Mouse (Mus musculus) cerebellum, adult 9-10 months (tissue): Measurements from ENCODE around the gene Kdm1a.
A peak's percentile ranks its signal among the peaks of the same experiment; 100 is the strongest.

Experiments used
- DNase-seq: peaks from one replicate; pipeline ENCODE4 v3.0.0; 2022

Kdm1a gene

DNA sequence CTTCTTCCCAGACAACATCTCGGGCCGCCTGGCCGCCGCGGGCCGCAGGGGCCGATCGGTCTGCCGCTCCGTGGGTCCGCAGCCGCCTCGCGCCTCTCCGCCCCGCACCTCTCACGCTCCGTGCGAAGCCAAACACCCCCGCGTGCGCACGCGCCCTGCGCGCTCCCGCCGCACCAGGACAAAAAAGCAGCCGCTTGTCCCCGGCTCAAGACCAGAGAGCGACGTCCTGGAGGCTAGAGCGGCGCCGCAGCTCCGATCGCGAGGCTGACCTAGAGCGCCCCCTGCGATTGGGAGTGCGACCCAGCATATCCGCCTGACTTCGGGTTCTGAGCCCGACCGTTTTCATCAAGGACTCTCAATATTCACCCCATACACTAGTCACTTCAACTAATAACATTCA, at the start of gene Kdm1a:
Gene Kdm1a, minus strand, starts transcription at position 156 of the 400 bp plus-strand sequence.
- peak; percentile 93 for DNase-seq

DNA sequence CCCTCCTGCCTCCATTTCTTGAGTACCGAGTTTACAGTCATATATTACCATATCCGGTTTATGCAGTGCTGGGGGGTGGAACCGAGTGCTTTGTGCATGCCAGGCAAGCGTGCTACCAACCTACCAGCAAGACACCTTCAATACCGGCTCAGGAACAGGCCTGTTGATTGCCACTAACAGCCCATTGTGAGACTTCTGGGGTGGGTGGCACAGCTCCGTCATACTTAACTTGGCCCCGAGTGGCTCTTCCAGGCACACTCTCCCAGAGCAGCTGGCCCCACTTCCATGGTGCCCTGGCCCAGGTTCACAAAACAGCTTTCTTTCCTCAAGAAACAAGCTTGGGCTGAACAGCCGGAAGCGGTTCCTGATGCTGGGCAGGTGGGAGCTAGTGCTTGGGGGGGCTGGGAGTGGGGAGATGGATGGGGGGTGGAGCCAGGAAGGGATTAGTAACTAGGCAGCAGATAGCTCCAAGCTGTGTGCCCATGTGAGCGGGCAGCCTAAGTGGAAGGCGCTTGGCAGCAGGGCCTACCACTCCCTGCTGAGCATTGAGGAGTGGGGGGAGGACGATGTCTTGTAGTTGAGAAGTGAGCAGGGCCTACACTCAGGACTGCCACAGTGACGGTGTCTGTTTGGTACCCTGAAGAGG, 49.5 kb upstream of the Kdm1a start:
- peak; percentile 54 for DNase-seq

DNA sequence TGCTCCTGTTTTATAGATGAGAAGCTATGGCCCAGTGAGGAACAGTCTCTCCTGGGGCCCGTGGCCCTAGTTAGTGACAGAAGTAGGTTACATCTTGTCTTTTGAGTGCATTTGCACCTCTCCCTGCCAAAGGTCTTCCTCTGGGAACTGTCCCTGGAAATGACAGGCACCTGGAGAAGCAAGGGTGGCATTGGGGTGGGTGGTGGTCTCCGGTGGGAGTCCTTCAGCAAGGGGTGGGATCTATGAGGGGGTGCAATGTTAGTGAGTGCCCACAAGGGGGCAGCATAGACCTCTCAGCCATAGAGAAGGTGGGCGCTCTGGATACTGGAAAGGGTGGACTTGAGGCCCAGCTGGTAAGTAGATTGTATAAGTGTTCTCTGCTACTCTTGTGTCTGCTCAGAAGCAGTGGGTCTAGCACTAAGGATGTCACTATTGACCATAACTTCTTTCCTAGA, 48.9 kb upstream of the Kdm1a start:
- peak; percentile 49 for DNase-seq

DNA sequence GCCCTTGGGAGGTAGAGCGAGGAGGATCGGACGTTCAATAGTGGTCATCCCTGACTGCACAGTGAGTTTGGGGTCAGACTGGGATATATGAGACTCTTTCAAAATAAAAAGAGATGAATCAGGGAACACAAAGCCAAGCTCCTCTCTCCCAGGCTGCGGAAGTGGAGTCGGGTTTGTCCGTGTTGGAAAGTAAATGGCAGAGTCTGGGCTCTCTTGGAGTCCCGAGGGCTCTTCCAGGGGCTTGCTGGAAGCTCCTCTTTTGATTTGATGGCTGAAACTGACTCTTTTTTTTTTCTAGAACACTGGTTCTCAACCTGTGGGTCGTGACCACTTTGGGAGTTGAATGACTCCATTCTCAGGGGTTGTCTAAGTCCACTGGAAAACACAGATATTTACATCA, 47.7 kb upstream of the Kdm1a start:
- DNase-seq: no peak

DNA sequence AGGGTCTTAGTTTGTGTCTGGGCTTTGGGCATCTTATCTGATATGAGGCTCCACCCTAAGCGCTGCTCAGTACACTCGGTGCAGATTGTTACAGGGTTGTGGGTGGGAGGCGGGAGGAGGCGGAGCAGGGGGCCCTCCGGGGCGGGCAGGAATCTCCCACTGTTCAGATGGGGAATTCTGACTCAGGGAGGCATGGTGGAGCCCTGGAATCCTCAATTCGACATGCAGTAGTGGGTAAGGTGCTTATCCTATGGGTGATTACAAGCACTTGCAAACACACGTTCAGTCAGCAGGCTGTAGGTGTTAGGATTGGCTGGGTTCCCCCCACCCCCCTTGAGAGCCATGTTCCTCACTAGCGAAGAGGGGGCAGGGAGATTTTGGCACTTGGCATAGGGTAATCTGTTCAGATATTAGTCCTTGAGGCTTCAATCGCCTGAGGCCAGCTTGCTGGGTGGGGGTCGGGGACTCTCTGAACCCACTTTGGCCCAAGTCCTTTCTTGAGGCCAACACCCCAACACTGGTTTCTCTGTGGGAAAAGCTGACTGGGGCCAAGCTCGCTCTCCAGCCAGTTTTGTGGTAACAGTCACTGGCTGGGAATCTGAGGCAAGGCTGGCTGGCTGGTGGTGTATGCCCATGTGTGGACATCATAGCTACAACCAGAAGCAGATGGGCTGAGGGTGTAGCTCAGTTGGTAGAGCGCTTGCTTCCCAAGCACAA, 47.1 kb upstream of the Kdm1a start:
- no peak for DNase-seq

DNA sequence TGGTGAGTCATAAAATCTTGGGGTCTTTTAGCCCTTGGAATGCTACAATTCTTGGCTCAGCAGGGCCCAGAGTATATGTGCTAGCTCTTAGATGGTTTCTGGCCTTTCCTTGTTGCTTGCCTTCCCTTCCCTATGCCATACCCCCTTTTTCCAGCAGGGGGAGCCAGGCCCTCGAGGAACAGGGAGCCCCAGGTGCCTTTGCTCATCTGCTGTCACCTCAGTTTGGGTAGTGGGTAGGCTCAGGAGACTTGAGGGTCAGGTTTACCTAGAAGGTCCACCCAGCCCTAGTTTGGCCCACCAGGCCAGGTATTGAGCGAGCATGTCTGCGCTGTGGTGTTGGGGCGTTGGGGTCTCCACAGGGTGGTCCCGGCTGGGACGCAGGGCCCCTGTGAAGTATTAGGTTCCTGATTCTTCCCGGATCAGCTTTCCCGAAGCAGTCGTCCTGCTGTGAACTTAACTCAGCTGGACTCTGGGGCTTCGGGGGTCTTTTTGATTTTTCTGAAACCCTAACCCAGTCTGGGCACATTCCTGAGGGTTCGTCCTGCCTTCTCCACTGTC, 46.5 kb upstream of the Kdm1a start:
- peak; percentile 90 for DNase-seq

DNA sequence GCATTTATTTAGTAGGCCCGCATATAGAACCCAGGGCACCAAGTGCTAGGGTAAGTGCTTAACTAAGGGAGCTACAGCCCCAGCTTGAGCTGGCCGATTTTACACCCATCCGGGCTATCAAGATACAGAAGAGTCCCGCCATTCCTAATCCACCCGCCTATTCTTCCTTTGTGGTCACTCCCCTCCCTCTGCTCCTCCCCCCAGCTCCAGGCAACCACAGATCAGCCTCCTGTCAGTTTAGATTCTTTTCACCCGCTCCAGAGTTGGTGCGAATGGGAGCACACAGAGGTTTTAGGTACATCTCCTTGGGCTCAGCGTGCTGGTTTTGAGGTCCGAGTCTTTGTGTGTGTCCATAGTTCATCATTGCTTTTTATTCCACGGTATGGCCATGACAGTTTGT, 36.4 kb upstream of the Kdm1a start:
- DNase-seq: no peak

DNA sequence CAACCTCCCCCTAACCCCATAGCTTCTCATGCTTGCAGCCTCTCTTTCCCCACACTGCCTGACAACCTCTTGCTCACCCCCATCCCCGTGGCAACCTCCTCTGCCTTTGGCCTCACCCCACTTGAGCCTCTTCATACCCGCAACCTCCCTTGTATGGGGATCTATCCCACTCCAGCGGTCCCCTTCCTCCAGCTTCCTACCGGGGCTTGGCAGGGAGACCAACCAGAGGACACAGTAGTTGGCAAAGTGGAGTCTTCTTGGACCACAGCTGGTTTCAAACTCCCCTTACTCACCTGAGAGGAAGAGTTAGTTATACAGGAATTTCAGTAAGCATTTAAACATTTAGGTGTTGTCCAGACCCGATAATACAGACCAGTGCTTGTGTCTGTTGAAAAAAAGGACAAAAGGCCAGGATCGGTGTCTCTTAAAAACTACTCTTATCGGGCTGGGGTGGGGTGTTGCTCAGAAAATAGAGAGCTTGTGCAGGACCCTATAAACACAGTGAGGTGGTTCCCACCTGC, 35.8 kb upstream of the Kdm1a start:
- no peak for DNase-seq

DNA sequence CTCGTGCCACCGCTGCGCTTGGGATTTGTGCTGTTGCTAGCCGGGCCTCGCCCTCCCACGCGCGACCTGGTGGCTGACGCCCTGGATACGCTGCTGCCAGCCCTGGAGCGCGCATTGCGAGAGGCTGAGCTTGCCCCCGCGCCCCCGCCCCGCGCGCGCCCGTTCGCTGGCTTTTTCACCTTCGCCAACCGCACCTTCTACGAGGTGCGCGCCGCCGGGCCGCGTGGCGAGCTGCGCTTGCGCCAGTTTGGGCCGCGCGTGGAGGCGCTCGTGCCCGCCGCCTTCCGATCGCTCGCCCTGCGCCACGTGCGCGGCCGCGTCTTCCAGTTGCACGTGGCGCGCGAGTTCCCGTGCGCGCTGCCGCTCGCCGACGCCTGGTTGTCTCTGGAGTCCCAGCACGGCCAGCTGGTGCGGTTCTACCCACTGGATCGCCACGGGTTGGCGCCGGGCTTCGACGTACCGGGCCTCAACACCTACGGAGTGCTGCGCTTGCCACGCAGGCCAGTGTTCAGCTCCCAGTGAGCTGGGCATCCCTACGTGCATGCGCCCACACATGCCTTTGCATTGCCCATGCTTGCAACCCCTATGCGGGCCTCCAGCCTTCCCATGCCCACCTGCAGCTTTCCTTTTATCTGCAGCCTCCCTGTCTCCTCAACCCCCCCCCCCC, 35.2 kb upstream of the Kdm1a start:
- no peak for DNase-seq

DNA sequence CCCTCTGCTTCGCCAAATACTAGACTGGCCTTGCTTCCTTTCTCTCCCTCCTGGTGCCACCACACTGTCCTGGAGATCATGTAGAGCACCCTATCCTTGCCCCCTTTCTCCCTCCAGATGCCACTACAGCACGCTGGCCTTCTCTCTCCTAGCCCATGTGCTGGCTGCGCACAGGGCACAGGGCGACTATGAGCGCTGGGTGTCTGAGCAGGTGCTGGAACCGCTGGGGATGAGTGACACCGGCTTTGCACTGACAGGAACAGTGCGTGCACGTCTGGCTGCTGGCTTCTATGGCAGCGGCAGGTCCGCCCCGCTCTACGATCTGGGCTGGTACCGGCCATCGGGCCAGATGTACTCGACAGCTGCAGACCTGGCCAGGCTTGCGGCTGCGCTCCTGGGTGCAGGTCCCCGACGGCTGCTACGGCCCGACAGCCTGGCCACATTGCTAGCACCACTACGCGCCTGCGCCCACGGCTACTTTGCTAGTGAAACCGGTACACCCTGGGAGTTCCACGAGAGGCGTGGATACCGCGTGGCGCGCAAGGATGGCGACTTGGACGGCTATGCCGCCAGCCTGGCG, 34.5 kb upstream of the Kdm1a start:
- DNase-seq: no peak

DNA sequence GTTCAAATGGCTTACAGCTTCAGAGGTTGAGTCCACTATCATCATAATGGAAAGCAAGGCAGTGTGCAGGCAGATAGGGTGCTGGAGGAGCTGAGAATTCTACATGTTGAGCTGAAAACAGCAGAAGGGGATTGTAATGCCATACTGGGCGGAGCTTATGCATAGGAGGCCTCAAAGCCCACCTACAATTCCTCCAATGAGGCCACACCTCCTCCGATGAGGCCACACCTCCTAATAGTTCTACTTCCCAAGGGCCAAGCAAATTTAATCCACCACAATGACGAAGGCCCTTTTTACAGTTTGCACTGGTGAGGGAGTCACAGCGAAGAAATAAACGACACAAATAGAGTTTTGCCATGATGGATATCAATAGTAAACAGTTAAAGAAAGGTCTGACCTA, 34.0 kb upstream of the Kdm1a start:
- DNase-seq: no peak

DNA sequence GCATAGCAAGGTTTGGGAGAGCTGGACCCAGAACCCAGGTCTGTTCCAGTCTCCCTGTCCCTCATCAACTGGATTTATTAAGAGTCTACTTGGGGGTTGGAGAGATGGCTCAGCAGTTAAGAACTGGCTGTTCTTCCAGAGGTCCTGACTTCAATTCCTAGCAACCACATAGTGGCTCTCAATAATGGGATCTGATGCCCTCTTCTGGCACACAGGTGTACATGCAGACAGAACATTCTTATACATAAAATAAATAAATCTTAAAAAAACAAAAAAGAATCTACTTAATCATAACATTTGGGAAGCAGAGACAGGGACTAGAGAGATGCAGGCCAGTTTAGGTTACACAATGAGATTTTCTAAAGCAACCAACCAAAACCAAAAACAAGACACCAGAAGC, 33.5 kb upstream of the Kdm1a start:
- no peak for DNase-seq

DNA sequence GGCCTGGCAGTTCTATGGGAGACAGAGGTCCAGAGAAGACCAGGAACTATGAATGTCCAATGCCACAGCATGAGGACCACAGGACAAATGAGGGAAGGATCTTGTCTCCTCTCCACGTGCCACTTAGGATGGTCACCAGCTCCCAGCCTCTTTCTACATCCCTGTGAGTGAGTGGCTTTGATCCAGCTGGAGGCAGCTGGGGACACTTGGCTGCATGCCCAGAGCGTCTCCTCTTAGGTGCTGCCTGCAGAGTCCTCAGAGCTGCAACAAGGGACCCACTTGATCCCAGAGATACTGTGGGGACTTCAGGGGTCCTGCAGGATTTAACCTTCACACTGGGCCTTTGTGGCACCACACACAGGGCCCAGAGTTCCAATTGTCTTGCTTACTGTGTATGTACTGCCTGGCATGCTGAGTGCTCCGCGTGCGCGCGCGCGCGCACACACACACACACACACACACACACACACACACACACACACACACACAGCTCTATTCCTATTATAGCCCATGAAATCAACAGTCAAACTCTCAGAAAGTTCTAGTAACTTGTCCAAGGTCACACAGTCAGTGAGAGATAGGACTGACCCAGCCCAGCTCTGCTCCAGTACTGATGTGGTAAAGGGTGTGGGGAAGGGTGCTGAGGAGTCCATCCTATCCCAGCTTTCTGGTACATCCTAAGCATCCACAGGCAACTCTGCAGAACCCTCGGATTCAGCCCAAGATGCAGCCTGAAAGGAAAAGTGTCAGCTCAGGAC, 28.9 kb upstream of the Kdm1a start:
- DNase-seq: no peak

DNA sequence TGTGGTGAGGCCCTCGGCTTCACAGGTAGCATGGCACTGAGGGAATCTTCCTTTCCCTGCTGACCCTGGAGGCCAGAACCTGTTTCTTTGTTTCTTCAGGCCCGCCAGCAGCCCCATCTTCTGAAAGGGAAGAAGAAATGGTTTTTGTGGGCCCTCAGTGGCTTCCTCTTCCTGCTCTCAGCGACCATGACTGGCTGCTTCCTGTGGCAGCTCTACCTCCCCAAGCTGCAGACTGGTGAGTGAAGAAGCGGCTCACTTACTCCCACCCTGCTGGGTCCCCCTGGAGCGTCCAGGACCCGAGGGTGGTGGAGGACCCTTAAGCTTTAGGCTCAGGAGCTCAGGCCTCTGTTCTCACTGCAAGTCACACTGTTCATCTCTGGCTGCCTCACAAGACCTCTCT, 24.1 kb upstream of the Kdm1a start:
- no peak for DNase-seq

DNA sequence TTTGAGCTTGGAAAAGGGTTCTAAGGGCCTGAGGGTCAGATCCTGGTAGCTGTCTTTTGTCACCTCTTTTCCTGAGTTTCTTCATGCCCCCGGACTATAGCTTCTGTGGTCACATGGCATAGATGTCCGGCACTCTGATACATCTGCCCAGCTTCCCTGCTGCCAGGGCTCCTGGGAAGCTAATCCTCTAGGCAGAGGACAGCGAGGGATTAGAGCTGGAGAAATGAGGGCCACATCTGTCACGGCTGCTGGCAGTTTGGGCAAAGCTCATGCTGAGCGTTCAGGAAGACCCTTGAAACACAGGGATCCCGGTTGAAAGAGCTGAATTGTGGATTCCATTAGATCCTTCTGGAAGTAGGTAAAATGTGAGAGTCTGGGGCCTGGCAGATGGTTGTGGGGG, 19.9 kb upstream of the Kdm1a start, which contains the start of gene Lactbl1:
Gene Lactbl1, plus strand, starts transcription at position 234 of the 400 bp plus-strand sequence.
- no peak for DNase-seq

DNA sequence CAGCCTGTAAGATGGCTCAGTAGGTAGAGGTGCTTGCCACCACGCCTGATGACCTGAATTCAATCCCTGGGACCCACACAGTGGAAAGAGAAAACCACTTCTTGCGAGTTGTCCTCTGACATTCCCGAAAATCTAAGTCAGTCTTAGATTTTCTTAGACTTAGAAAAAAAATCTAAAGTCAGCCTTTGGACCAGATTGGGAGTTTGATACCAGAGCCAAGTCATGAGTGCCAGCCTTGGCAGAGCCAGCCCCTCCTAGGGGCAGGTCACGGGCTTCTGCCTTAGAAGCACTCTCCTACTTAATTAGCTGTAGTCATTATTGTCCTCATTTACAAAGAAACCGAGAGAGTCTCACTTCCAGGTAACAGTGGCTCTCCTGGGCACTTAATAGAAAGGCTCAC, 19.4 kb upstream of the Kdm1a start:
- DNase-seq: no peak

DNA sequence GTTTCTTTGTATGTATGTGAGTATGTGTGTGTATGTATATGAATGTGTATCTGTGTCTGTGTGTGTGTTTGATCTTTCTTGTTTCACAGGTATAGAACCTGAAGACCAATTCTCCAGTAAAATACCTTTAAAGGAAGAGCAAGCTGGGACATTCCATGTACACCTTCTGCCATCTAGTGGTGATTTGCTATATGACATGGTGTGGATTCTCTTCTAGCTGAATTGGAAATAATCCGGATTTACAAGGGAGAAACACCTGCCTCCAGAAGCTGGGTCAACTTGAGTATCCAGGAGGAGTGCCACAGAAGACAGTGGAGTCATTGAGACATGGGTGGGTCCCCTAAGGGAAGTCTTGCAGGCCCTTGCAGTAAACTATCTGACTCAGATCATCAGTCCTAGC, 18.8 kb upstream of the Kdm1a start:
- DNase-seq: peak; percentile 80

DNA sequence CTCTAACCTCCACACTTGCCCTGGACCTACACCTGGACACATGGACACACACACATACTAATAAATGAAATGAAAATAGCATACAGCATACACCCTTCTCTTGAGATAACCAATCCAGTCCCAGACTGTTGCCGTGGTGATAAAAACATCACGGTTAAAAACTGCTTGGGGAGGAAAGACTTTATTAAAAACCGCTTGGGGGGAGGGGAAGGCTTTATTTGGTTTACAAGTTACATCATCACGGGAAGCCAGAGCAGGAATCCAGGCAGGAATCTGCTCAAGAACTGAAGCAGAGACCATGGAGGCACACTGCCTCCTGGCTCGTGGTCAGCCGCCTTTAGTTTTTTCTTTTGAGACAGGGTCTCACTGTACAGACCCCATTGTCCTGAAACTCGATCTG, 11.1 kb upstream of the Kdm1a start:
- no peak for DNase-seq

DNA sequence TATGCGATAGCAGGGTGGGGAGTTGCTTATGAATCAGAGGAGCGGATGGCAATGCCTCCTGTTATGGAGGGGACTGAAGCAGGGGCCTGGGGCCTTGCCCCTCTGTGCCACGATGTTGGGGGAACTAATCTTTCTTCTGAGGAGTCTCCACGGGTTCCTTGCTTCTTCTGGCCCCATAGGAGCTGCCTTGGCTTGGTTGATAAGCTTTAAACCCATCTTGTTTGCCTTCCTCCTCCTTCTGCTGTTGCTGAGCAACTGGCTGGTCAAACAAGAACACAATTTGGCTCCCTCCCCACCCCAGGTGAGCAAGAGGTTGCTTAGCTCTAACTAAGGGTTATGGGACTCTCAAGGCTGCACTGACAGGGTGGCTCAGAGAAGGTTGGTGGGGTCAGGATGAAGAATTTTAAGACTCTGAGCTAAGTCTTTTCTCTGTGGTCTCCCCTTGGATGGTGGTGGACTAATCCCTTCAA, 7.9 kb upstream of the Kdm1a start, which contains the start of gene Tex46:
Gene Tex46, plus strand, starts transcription at position 51 of the 470 bp plus-strand sequence.
- no peak for DNase-seq

DNA sequence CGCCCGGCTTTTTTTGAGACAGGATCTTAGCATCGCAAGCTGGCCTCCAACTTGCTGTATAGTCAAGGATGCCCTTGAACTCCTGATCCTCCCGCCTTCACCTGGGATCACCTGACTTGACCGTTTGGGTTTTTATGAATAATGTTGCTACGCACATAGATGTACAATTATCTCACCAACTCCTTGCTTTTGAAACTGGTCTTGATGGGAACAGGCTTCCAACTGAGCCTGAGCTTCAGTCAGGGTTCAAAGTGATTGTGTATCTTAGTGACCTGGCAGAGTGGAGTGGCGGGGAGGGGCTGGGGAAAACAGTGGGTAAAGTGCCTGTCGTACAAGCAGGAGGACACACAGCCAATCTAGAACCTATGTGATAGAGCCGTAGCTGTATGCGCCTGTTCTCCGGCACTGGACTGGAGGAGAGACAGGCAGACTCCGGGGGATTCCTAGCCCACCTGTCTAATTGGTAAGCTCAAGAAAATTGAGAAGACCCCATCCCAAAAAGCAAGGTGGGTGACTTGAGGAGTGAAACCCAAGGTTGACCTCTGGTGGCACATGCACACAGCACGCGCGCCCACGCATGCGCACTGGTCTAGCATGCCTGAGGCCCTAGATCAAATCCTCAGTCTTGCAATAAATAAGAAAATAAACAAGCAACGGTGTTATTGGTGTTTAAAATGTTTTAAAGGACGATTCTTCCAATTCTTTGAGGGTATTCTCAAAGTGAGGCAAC, 3.4 kb upstream of the Kdm1a start:
- DNase-seq: no peak

DNA sequence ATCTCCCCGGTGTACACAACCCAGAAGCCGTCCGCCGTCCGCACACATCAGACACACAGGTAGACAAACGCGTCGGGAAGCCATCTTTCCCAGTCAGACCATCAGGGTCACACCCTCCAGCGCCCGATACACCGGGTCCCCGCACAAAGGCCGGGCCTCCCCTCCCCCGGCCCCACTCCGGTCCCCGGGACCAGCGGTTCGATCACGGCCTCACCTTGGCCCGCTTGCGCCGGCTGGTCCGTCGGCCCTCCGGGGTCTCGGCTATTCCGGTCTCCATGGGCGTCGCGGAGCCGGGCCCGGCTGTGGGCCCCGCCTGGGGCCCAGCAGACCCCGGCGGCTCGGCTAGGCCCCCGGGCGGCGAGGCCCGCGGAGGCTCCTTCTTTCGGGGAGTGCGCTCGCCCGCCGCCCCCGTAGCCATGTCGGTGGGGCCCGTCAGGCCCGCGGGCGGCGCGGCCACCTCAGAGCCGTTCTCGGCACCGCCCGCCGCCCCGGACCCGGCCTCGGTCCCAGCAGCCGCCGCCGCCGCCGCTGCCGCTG, 437 bp downstream of the Kdm1a start:
- peak; percentile 45 for DNase-seq
